Mouse (Mus musculus) heart, embryonic 13.5 days (tissue): Measurements from ENCODE around the gene Rpa3. TPM values are rescaled to one million over a fixed set of nuclear protein-coding genes. Genes with fewer than 3 reads are reported as not detected.
A peak's percentile ranks its signal among the peaks of the same experiment; 100 is the strongest.

Source experiments
- ATAC-seq: fragments of 200-750 bp; cut with Nextera tagmentation; 2 replicates; pipeline ENCODE4 v1.8.0; 2017; ENCODE audit warnings: moderate TSS enrichment; ENCODE audit not compliant: insufficient number of reproducible peaks, low FRiP score, low TSS enrichment; ENCODE audit errors: extremely low read depth
- H3K27ac ChIP-seq: fragments of 300-500 bp; sonication (generic); replicated peaks from 2 replicates; pipeline ENCODE4 v1.5.1; 2015; ENCODE audit warnings: moderate library complexity, mild to moderate bottlenecking, inconsistent platforms
- H3K27me3 ChIP-seq: fragments of 300-500 bp; sonication (generic); replicated peaks from 2 replicates; pipeline ENCODE4 v1.6.1; 2015; ENCODE audit warnings: mild to moderate bottlenecking, inconsistent platforms
- H3K36me3 ChIP-seq: fragments of 300-500 bp; sonication (generic); 2 replicates; pipeline ENCODE4 v1.6.1; 2015; ENCODE audit warnings: mild to moderate bottlenecking, inconsistent platforms
- H3K4me1 ChIP-seq: fragments of 300-500 bp; sonication (generic); 2 replicates; pipeline ENCODE4 v1.6.1; 2015; ENCODE audit warnings: inconsistent platforms
- H3K4me2 ChIP-seq: fragments of 300-500 bp; sonication (generic); 2 replicates; pipeline ENCODE4 v1.6.1; 2015; ENCODE audit warnings: inconsistent platforms, mild to moderate bottlenecking, moderate library complexity
- H3K4me3 ChIP-seq: fragments of 300-500 bp; sonication (generic); 2 replicates; pipeline ENCODE4 v1.5.1; 2015; ENCODE audit warnings: moderate library complexity, mild to moderate bottlenecking, inconsistent platforms
- H3K9ac ChIP-seq: fragments of 300-500 bp; sonication (generic); 2 replicates; pipeline ENCODE4 v1.6.1; 2015; ENCODE audit warnings: inconsistent platforms, mild to moderate bottlenecking, moderate library complexity
- H3K9me3 ChIP-seq: fragments of 300-500 bp; sonication (generic); 2 replicates; pipeline ENCODE4 v1.6.1; 2016; ENCODE audit warnings: inconsistent platforms
- WGBS: fragments of 180-500 bp; shearing (Covaris S2); methylation state at CpG from one replicate; pipeline ENCODE4 v1.1.7; 2015; ENCODE audit warnings: mixed read lengths; 5-methylcytosine and 5-hydroxymethylcytosine counted together
- polyA plus RNA-seq: library from polyadenylated mRNA; unstranded; fragments of >200 nt; fragmentation: Nextera tagmentation; extraction: Ambion mirVana; gene quantifications from 2 replicates; pipeline ENCODE4 v1.2.1, GENCODE M21; 2015

The Rpa3 gene
- 105 and 112 TPM in 2 replicates for polyA plus RNA-seq

DNA sequence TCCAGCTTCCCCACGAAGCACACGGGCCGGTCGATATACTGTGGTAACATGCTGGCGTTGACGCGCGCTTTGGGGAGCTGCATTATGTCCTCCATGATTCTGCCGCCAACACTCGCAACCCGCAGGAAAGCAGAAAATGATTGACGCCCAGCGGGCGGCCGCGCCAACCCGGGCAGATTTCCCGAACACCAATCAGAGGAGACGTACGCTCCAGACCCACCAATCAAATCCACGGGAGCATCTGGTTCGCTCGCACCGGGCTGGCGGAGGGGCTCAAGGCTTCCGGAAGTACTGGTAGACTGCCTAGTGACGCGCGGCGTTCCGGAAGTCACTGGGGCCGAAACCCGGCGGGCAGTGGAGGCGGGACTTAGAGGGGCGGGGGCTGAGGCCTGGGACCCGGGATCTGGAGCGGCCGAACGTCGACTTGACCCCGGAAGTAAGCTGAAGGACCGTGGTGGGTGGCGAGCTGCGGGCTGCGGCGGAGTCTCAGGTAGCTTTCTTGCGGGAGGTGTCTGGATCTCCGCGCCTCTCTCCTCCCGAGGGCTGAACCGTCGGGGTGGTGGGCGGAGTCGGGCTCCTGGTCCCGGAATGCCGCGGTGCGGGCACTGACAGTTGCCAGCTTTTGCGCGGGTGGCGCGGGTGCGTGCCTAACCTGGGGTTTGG is at the start of gene Rpa3, which contains the start of the genes Umad1 and Gm45062:
Gene Rpa3 (minus strand): TSS at position 170 of the 663 bp plus-strand sequence.
Gene Umad1 (plus strand): TSS at position 285 of the 663 bp plus-strand sequence.
Gene Gm45062 (plus strand): TSS at position 447 of the 663 bp plus-strand sequence.
- Histone ChIP-seq H3K9ac (peak within 1 kb of the TSS; percentile 89), H3K9me3 (no peaks in the 10 kb centered on the region), H3K4me2 (peak within 1 kb of the TSS; percentile 97), H3K36me3 (peaks cover 22% of the 10 kb centered on the region), H3K27ac (peak within 1 kb of the TSS; percentile 81), H3K27me3 (no peaks in the 10 kb centered on the region), H3K4me3 (peak within 1 kb of the TSS; percentile 82), H3K4me1 (peaks cover 16% of the 10 kb centered on the region)
- whole genome bisulfite sequencing, result under 1% methylated on average over 64 of the region's 64 CpGs
- peak; percentile 100 for ATAC-seq

- no peak for ATAC-seq
- Histone ChIP-seq H3K27ac (no peak overlapping the region), H3K27me3 (no peaks in the 10 kb centered on the region), H3K4me1 (no peaks in the 10 kb centered on the region), H3K9me3 (no peaks in the 10 kb centered on the region), H3K4me3 (no peak overlapping the region), H3K9ac (no peak overlapping the region), H3K4me2 (no peak overlapping the region), H3K36me3 (no peaks in the 10 kb centered on the region)
- WGBS, result 81% methylated on average over 6 of the region's 6 CpGs
Measured at GRCm38 (mm10) chr6:8307878-8308775, 49.2 kb upstream of the Rpa3 start.

DNA sequence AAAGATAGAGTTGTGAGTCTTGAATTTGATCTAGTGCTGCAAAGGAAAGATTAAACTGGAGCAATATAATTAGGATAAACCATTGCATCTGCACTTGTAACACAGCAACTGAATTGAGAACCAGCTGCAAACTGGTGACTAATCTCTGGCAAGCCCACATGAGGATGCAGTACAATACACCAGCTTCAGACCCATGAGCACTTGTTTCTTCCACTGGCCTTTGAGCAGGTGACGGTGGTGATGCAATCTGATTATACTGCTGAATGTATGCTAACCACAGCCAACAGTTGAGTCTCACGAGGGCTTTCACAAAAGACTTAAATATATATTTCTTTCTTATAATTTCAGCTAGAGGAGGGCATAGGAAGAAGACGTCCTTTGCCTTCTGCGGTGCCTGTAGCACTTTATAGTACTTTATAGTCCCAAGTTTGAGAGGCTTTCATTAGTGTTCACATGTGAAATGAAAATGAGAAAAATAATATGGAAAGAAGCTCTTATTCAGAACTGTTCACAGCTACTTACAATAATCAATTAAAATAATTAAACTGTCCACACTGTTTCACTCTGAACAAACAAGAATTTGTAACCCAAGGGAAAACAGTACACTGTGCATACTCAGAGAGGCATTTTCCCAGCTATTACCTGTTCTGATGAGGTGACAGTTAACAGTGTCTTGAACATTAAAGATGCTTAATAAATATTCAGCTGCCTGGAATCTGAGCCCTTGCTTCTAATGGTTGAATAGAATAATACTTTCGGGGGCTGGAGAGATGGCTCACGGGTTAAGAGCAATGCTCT is 40.3 kb upstream of the Rpa3 start:
- 89% methylated on average over 6 of the region's 6 CpGs for WGBS

DNA sequence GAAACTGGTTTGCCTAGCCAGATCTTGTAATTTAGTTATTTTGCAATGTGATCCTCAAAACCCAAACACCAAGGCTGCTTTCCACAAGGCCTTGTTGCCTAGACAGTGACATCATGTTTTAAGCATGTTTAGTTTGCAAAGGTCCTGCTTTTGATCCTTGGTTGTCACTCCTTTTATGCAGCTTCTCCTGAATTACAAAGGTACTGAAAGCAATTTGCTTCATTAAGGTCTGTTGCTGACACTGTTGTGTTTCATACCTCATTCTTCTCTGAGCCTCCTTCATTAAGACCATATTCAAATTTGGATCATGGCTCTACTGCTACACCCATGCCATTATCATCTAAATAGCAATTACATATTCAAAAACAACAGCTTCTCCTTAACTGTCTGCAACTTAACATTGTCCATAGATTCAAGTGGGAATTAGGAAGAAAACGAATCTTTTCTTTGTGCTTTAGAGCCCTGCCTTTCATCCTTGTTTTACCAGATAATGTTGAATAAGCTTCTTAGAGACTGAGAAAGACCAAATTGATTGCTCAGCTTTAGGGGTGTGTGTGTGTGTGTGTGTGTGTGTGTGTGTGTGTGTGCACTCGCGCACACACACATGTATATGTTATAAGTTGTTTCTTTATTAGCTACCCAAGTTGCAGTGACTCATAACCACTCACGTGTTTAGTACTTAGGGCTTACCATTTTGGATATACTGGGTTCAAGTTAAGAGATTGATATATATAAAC is 35.2 kb upstream of the Rpa3 start:
- WGBS, result 86% methylated on average over 4 of the region's 4 CpGs
- ATAC-seq, result no peak
- no peak overlapping the region for H3K9ac ChIP-seq
- H3K4me3 ChIP-seq, result no peak overlapping the region
- no peaks in the 10 kb centered on the region for H3K9me3 ChIP-seq
- no peaks in the 10 kb centered on the region for H3K27me3 ChIP-seq
- H3K4me1 ChIP-seq, result peaks cover 4% of the 10 kb centered on the region
- peaks cover 4% of the 10 kb centered on the region; the same call in 1 of the 2 replicates for H3K36me3 ChIP-seq
- H3K4me2 ChIP-seq, result no peak overlapping the region
- H3K27ac ChIP-seq, result no peak overlapping the region

More for the DNA sequence above, 40.3 kb upstream of the Rpa3 start:
- Histone ChIP-seq H3K27me3 (no peaks in the 10 kb centered on the region), H3K4me2 (no peak overlapping the region), H3K4me1 (peaks cover 5% of the 10 kb centered on the region), H3K27ac (no peak overlapping the region), H3K4me3 (no peak overlapping the region), H3K9me3 (no peaks in the 10 kb centered on the region), H3K9ac (no peak overlapping the region), H3K36me3 (no peaks in the 10 kb centered on the region)
- no peak for ATAC-seq

GRCm38 (mm10) chr6:8288755-8289580 is 30.0 kb upstream of the Rpa3 start:
- Histone ChIP-seq H3K27ac (no peak overlapping the region), H3K9ac (no peak overlapping the region), H3K4me1 (peaks cover under 1% of the 10 kb centered on the region), H3K9me3 (no peaks in the 10 kb centered on the region), H3K27me3 (no peaks in the 10 kb centered on the region), H3K4me3 (no peak overlapping the region), H3K36me3 (peaks cover 4% of the 10 kb centered on the region; the same call in 1 of the 2 replicates), H3K4me2 (no peak overlapping the region)
- ATAC-seq, result no peak
- 84% methylated on average over 4 of the region's 4 CpGs for WGBS

- H3K4me3 ChIP-seq, result no peak overlapping the region
- H3K36me3 ChIP-seq, result no peaks in the 10 kb centered on the region
- no peak overlapping the region for H3K27ac ChIP-seq
- no peak overlapping the region for H3K4me2 ChIP-seq
- H3K27me3 ChIP-seq, result no peaks in the 10 kb centered on the region
- no peak for ATAC-seq
- no peaks in the 10 kb centered on the region for H3K4me1 ChIP-seq
- no peaks in the 10 kb centered on the region for H3K9me3 ChIP-seq
- no peak overlapping the region for H3K9ac ChIP-seq
- 89% methylated on average over 3 of the region's 3 CpGs for WGBS
Measured at GRCm38 (mm10) chr6:8286146-8286545, 27.2 kb upstream of the Rpa3 start.

- Histone ChIP-seq H3K27me3 (no peaks in the 10 kb centered on the region), H3K9me3 (no peaks in the 10 kb centered on the region), H3K36me3 (no peaks in the 10 kb centered on the region), H3K9ac (no peak overlapping the region), H3K4me1 (no peaks in the 10 kb centered on the region), H3K4me3 (no peak overlapping the region), H3K4me2 (no peak overlapping the region), H3K27ac (no peak overlapping the region)
- no peak for ATAC-seq
- WGBS, result 69% methylated on average over 3 of the region's 3 CpGs
Measured at GRCm38 (mm10) chr6:8285401-8285960, 26.5 kb upstream of the Rpa3 start.

- Histone ChIP-seq H3K9me3 (no peaks in the 10 kb centered on the region), H3K4me2 (no peak overlapping the region), H3K9ac (no peak overlapping the region), H3K4me1 (no peaks in the 10 kb centered on the region), H3K36me3 (peaks cover 6% of the 10 kb centered on the region), H3K4me3 (no peak overlapping the region), H3K27me3 (no peaks in the 10 kb centered on the region), H3K27ac (no peak overlapping the region)
- 70% methylated on average over 4 of the region's 4 CpGs for WGBS
- no peak for ATAC-seq
Measured at GRCm38 (mm10) chr6:8283255-8283654, 24.3 kb upstream of the Rpa3 start.

DNA sequence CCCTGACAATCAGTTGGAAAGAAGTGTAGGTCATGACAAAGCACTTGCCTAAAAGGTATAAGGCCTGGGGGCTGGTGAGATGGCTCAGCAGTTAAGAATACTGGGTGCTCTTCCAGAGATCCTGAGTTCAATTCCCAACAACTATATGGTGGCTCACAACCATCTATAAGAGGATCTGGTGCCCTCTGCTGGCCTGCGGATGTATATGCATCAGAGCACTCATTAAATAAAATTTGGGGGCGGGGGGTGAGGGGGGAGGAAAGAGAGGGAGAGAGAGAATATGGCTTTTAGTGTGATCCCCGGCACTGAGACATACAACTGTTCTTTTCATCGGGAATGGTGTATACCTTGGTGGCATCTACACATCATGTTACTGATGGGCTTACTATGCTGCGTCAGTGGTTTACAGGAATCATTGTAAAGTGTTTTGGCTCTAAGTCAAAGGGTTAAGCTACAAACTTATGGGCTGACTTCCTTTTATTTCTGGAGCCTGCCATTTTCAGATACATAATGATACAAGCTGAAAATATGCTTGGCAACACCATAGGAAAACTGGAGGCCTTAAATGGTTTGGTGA is 19.5 kb upstream of the Rpa3 start:
- 79% methylated on average over 5 of the region's 5 CpGs for WGBS
- Histone ChIP-seq H3K36me3 (peaks cover 6% of the 10 kb centered on the region), H3K4me3 (no peak overlapping the region), H3K9me3 (no peaks in the 10 kb centered on the region), H3K27ac (no peak overlapping the region), H3K27me3 (no peaks in the 10 kb centered on the region), H3K9ac (no peak overlapping the region), H3K4me1 (peaks cover 10% of the 10 kb centered on the region), H3K4me2 (no peak overlapping the region)
- no peak for ATAC-seq
